Mouse (Mus musculus) heart, postnatal 0 days (tissue): ENCODE measurements around the gene Sema5a.

Experiments used
- CTCF ChIP-seq: IDR thresholded peaks from 2 replicates; pipeline ENCODE4 v1.5.1; 2016; ENCODE audit warnings: antibody characterized with exemption, control low read depth, low read depth
- EP300 ChIP-seq: IDR thresholded peaks from 2 replicates; pipeline ENCODE4 v1.6.1; 2016; ENCODE audit warnings: antibody characterized with exemption, low read depth

- TF ChIP-seq CTCF: no peak
- no peak for TF ChIP-seq EP300
These were observed 79.5 kb downstream of the Sema5a start for GRCm38 (mm10) chr15:32324105-32324504.
